Mouse (Mus musculus) hindbrain, embryonic 15.5 days (tissue): ENCODE results near the gene Mob3b. TPM values are rescaled to one million over a fixed set of nuclear protein-coding genes. Genes with fewer than 3 reads are reported as not detected.

Source experiments
- ATAC-seq: fragments of 200-750 bp; cut with Nextera tagmentation; 2 replicates; pipeline ENCODE4 v1.8.0; 2017; ENCODE audit warnings: low read depth, moderate number of reproducible peaks, moderate TSS enrichment; ENCODE audit not compliant: low FRiP score
- H3K27ac ChIP-seq: fragments of 300-500 bp; sonication (generic); replicated peaks from 2 replicates; pipeline ENCODE4 v1.5.1; 2015; ENCODE audit warnings: mild to moderate bottlenecking, inconsistent platforms
- H3K27me3 ChIP-seq: fragments of 300-500 bp; sonication (generic); 2 replicates; pipeline ENCODE4 v1.6.1; 2015; ENCODE audit warnings: control low read depth, inconsistent platforms
- H3K36me3 ChIP-seq: fragments of 300-500 bp; sonication (generic); 2 replicates; pipeline ENCODE4 v1.6.1; 2015; ENCODE audit warnings: control low read depth, inconsistent platforms
- H3K4me1 ChIP-seq: fragments of 300-500 bp; sonication (generic); replicated peaks from 2 replicates; pipeline ENCODE4 v1.6.1; 2015; ENCODE audit warnings: control low read depth, inconsistent platforms
- H3K4me2 ChIP-seq: fragments of 300-500 bp; sonication (generic); 2 replicates; pipeline ENCODE4 v1.6.1; 2015; ENCODE audit warnings: moderate library complexity, mild to moderate bottlenecking, inconsistent platforms
- H3K4me3 ChIP-seq: fragments of 300-500 bp; sonication (generic); 2 replicates; pipeline ENCODE4 v1.5.1; 2015; ENCODE audit warnings: mild to moderate bottlenecking, inconsistent platforms
- H3K9ac ChIP-seq: fragments of 300-500 bp; sonication (generic); 2 replicates; pipeline ENCODE4 v1.6.1; 2015; ENCODE audit warnings: inconsistent platforms
- H3K9me3 ChIP-seq: fragments of 300-500 bp; sonication (generic); 2 replicates; pipeline ENCODE4 v1.6.1; 2016; ENCODE audit warnings: control low read depth, inconsistent platforms
- WGBS: fragments of 180-500 bp; shearing (Covaris S2); methylation state at CpG from one replicate; pipeline ENCODE4 v1.1.7; 2015; 5-methylcytosine and 5-hydroxymethylcytosine counted together
- polyA plus RNA-seq: library from polyadenylated mRNA; unstranded; fragments of >200 nt; fragmentation: Nextera tagmentation; extraction: Ambion mirVana; gene quantifications from 2 replicates; pipeline ENCODE4 v1.2.1, GENCODE M21; 2015

Gene Mob3b
- polyA plus RNA-seq, 1 experiment from 2014 or later, result 3.9 TPM

DNA sequence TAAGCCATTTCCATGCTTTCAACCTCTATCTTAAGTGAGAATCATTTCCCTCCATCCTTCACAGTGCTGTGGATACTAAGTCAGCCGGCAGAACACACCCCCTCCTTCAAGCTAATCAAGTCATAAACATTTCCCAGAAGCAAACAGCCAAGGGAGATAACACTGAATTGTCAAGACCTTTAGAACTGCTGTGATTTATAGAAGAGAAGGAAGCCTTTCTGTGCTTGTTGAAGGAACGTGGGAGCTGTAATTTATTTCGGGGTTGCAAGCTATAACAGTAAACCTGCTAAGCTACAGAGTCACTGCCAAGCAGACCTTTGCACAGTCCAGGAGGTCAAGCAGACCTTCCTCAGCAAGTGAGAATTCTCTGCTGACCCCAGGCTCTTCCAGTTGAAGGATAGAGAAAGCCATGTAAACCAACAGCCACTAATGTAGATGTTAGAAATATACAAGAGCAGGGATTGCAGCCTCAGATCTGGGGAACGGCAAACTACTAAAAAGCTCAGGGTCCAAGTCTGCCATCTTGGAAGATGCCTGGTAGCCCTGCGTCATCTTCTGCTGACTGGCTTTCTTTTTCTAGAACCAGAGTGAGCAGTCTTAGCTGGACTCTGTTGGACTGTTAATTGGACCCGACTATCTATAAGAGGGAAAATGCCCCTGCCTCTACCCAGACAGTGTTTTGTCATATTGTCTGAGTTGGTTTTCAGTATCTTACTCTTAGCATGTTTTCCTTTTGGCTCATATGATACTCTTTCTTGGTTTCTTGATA lies 104.9 kb downstream of the Mob3b start:
- no peak overlapping the region for H3K27ac ChIP-seq
- no peak for ATAC-seq
- no peak overlapping the region for H3K4me3 ChIP-seq
- H3K4me1 ChIP-seq, result 0 out of 2 replicates have a peak, but pooled peaks cover 4% of the 10 kb centered on the region
- no peak overlapping the region for H3K4me2 ChIP-seq
- H3K9me3 ChIP-seq, result no peaks in the 10 kb centered on the region
- WGBS, result 77% methylated on average over 6 of the region's 6 CpGs
- no peaks in the 10 kb centered on the region for H3K36me3 ChIP-seq
- no peaks in the 10 kb centered on the region for H3K27me3 ChIP-seq
- no peak overlapping the region for H3K9ac ChIP-seq

DNA sequence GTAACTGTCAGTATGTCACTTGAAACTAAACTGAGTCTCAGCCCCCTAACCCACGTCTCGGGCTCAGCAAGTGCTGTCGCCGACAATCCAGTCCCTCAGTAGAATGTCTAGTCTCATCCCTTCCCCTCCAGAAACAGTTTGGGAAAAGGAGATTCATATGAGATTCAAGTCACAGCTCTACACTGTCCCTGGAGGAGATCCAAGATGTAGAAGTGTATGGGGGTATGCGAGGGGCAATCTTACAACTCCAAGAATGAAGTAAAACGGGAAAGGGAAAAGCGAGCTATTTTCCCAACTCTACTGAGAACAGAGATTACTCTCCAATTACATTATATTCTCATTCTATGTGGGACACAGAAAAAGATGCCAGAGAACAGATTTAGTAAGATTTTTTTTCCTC lies 106.1 kb downstream of the Mob3b start:
- no peak for ATAC-seq
- Histone ChIP-seq H3K9ac (no peak overlapping the region), H3K36me3 (no peaks in the 10 kb centered on the region), H3K9me3 (no peaks in the 10 kb centered on the region), H3K4me1 (0 out of 2 replicates have a peak, but pooled peaks cover 4% of the 10 kb centered on the region), H3K4me3 (no peak overlapping the region), H3K4me2 (no peak overlapping the region), H3K27ac (no peak overlapping the region), H3K27me3 (no peaks in the 10 kb centered on the region)
- WGBS, result 60% methylated on average over 7 of the region's 7 CpGs

DNA sequence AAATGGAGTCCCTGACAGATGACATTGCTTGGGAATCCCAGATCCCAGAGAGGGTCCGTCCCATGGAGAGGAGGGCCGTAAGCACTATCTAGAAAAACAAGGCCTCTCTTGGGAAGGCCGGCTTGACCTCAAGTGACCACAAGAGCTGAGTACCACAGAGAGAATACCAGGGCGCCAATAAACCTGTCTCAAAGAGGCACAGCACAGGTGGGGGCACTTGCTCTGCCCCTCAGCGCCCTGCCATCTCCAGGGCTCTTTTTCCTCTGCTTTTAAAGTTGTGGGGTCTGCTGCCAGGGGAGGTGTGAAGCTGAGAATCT lies 107.6 kb downstream of the Mob3b start:
- H3K4me1 ChIP-seq, result 0 out of 2 replicates have a peak, but pooled peaks cover 4% of the 10 kb centered on the region
- no peak for ATAC-seq
- H3K27me3 ChIP-seq, result no peaks in the 10 kb centered on the region
- H3K4me3 ChIP-seq, result no peak overlapping the region
- 55% methylated on average over 5 of the region's 5 CpGs for WGBS
- no peak overlapping the region for H3K9ac ChIP-seq
- no peaks in the 10 kb centered on the region for H3K9me3 ChIP-seq
- no peaks in the 10 kb centered on the region for H3K36me3 ChIP-seq
- H3K4me2 ChIP-seq, result no peak overlapping the region
- no peak overlapping the region for H3K27ac ChIP-seq

DNA sequence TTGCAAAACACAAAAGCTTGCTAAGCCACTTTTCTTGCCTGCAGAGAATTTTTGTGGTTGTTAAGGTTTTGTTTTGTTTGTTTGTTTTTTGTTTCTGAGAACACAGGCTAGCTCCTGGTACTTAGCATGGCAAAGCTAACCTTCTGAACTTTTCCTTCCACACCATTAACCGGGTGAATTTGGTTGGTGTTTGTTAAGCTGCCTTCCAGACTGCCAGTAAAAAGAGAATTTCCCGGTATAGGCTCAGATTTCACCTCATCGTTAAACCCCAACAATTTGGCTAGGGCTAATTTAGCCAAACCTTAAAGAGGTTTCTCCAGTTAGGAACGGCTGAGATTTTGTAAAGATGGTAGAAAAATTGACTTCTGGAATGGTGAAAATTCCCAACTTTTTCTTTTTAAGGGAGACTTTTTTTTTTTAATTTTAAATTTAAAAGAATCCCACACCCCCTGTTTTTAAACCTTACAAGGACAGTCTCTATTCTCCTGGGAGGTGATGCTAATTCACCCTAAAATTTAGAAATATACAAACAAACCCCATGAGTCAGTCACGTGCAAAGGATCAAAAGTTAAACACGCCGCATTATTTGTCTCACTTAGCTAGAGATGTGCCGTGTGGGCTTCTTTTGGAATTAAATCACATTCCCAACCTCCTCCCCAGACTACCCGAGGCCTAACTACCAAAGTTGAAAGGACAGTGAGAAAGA lies 108.1 kb downstream of the Mob3b start:
- H3K4me2 ChIP-seq, result no peak overlapping the region
- no peaks in the 10 kb centered on the region for H3K9me3 ChIP-seq
- no peak for ATAC-seq
- 36% methylated on average over 9 of the region's 9 CpGs for WGBS
- no peak overlapping the region for H3K27ac ChIP-seq
- no peak overlapping the region for H3K4me3 ChIP-seq
- H3K27me3 ChIP-seq, result no peaks in the 10 kb centered on the region
- H3K9ac ChIP-seq, result no peak overlapping the region
- H3K4me1 ChIP-seq, result 0 out of 2 replicates have a peak, but pooled peaks cover 4% of the 10 kb centered on the region
- no peaks in the 10 kb centered on the region for H3K36me3 ChIP-seq

DNA sequence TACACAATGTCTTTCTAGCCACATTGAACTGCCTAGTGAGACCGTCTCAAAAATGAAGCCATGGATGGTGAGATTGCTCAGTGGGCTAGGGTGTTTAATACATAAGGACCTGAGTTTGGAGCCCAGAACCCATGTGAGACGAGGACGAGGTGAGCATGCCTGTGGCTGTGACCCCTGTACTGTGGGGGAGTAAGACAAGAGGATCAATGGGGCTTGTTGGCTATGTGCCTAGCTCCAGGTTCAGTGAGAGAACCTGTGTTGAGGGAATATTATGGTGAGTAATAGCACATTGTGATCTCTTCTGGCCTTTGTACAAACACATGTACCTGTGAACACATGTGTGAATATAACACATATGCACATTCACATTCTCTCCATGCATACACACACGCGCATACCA lies 116.4 kb downstream of the Mob3b start:
- H3K9me3 ChIP-seq, result no peaks in the 10 kb centered on the region
- no peak overlapping the region for H3K4me3 ChIP-seq
- no peaks in the 10 kb centered on the region for H3K36me3 ChIP-seq
- H3K27ac ChIP-seq, result no peak overlapping the region
- WGBS, result 91% methylated on average over 5 of the region's 5 CpGs
- no peaks in the 10 kb centered on the region for H3K4me1 ChIP-seq
- no peak for ATAC-seq
- no peaks in the 10 kb centered on the region for H3K27me3 ChIP-seq
- no peak overlapping the region for H3K4me2 ChIP-seq
- H3K9ac ChIP-seq, result no peak overlapping the region

DNA sequence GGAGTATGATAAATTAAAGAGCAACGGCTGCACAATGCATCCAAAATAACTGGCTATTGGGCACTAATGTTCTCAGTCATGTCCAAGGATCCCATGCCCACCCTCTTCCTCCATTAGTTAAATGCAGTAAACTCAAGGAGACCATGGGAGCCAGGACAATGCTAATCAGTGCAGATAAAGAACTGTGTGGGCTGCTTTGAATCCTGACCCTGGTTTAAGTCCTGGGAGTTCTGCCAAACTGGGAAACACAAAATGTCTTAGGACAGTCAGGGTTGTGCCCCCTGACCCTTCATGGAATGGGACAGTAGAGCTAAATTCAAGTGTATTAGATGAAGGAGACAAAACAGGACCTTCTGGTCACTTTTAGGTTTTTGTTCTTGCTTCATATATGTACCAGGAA lies 117.0 kb downstream of the Mob3b start:
- H3K27me3 ChIP-seq, result no peaks in the 10 kb centered on the region

DNA sequence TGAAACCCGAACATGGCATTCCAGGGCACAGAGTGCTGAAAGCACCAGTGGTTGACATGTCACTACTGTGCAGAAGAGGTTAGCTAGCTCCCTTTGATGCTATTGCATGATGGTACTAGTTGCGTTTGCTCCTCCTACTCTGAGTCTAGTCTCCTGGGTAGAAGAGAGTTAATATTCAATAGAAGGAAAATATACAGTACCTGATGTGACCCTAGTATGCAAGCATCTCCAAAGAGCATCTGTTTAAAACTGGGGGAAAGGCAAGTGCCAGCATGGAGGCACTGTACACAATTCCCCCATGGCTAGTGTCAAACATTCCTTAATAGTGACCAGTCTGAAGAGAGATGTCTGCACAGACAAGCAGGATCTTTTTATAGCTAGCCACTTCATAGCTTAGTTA lies 119.5 kb downstream of the Mob3b start:
- H3K4me2 ChIP-seq, result no peak overlapping the region
- H3K9ac ChIP-seq, result no peak overlapping the region
- H3K9me3 ChIP-seq, result no peaks in the 10 kb centered on the region
- no peaks in the 10 kb centered on the region for H3K27me3 ChIP-seq
- no peaks in the 10 kb centered on the region for H3K36me3 ChIP-seq
- H3K27ac ChIP-seq, result no peak overlapping the region
- 93% methylated on average over 2 of the region's 2 CpGs for WGBS
- no peak for ATAC-seq
- H3K4me1 ChIP-seq, result no peaks in the 10 kb centered on the region
- H3K4me3 ChIP-seq, result no peak overlapping the region

More for the DNA sequence above, 117.0 kb downstream of the Mob3b start:
- no peak overlapping the region for H3K27ac ChIP-seq
- no peak overlapping the region for H3K4me2 ChIP-seq
- H3K36me3 ChIP-seq, result no peaks in the 10 kb centered on the region
- no peak overlapping the region for H3K4me3 ChIP-seq
- WGBS, result 85% methylated on average over 1 of the region's 1 CpGs
- no peaks in the 10 kb centered on the region for H3K9me3 ChIP-seq
- H3K4me1 ChIP-seq, result no peaks in the 10 kb centered on the region
- no peak overlapping the region for H3K9ac ChIP-seq
- ATAC-seq, result no peak

DNA sequence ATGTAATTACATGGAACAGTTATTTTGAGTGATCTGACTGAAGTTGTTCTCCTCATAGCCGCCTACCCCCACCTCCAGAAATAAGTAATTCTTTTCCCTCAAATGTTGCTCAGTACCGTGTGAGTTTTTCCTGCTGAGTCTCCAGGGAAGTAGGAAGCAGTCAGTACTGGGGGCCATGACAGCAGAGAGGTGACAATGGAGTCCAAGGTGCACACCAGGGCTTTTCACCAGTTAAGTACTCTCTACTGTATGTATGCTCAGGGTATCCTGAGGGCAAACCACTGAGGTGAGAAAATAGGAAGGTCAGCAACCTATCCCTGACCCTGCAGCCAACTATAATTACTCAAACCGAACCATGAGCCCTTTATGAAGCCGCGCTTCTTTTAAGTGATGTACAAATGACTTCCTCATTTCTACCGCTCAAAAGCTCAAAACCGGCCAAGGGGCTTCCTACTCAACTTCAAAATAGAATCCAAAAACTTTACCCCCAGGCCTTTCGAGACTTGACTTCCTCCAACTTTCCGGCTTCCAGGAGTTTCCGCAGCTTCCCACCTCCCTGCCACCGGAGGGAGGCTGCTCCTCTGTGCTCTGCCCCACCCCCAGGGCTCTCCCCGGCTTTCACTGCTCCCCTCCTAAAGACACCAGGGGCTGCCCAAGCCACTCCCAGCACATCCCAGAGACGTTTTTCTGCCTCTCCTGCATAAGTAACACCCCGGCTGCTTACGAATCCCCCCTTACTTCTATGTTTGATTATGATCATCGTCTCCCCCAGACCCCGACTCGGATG lies 122.6 kb downstream of the Mob3b start:
- H3K4me1 ChIP-seq, result no peaks in the 10 kb centered on the region
- 62% methylated on average over 18 of the region's 18 CpGs for WGBS
- H3K36me3 ChIP-seq, result no peaks in the 10 kb centered on the region
- H3K27ac ChIP-seq, result no peak overlapping the region
- no peak overlapping the region for H3K4me2 ChIP-seq
- H3K4me3 ChIP-seq, result no peak overlapping the region
- no peak overlapping the region for H3K9ac ChIP-seq
- no peaks in the 10 kb centered on the region for H3K9me3 ChIP-seq
- no peak for ATAC-seq
- no peaks in the 10 kb centered on the region for H3K27me3 ChIP-seq

DNA sequence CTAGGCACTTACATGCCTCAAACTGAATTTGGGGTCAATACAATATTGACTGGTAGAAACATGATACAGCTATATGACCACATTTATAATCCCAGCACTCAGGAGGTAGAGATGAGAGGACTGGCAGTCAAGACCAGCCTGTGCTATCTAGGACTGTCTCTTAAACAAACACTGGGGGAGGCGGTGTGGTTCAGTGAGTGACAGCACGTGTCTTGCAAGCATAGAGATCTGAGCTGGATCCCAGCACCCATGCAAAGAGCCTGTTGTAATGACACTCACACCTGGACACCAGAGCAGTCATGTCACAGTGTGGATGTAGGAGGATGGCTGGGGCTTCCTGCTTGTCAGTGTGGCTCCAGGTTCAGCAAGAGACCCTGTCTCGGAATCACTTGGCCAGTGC lies 124.5 kb downstream of the Mob3b start:
- no peaks in the 10 kb centered on the region for H3K4me1 ChIP-seq
- H3K36me3 ChIP-seq, result no peaks in the 10 kb centered on the region
- WGBS, result 91% methylated on average over 3 of the region's 3 CpGs
- H3K27me3 ChIP-seq, result no peaks in the 10 kb centered on the region
- no peak overlapping the region for H3K4me3 ChIP-seq
- no peak overlapping the region for H3K27ac ChIP-seq
- ATAC-seq, result no peak
- H3K9ac ChIP-seq, result no peak overlapping the region
- no peak overlapping the region for H3K4me2 ChIP-seq
- H3K9me3 ChIP-seq, result no peaks in the 10 kb centered on the region

DNA sequence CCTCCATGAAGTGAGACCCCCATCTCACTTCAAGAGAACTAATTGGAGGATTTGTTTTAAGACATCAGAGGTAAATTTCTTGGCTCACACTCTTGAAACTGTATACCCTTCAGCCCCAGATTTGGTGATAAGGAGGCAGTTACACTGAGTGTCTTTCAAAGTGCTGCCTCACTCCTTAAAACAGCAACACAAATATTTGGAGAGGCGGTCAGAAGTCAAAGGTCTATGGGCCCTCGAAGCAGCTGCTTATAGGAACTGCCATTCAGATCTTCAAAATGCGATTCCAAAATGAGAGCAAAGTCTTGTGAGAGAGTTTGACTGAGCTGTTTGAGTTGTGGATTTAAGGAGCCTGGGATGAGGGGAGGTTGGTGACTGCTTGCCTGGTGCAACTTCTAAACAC lies 125.7 kb downstream of the Mob3b start:
- no peak overlapping the region for H3K9ac ChIP-seq
- H3K4me1 ChIP-seq, result no peaks in the 10 kb centered on the region
- H3K27me3 ChIP-seq, result no peaks in the 10 kb centered on the region
- no peak overlapping the region for H3K4me2 ChIP-seq
- 81% methylated on average over 3 of the region's 3 CpGs for WGBS
- H3K27ac ChIP-seq, result no peak overlapping the region
- no peaks in the 10 kb centered on the region for H3K36me3 ChIP-seq
- no peaks in the 10 kb centered on the region for H3K9me3 ChIP-seq
- no peak for ATAC-seq
- no peak overlapping the region for H3K4me3 ChIP-seq

DNA sequence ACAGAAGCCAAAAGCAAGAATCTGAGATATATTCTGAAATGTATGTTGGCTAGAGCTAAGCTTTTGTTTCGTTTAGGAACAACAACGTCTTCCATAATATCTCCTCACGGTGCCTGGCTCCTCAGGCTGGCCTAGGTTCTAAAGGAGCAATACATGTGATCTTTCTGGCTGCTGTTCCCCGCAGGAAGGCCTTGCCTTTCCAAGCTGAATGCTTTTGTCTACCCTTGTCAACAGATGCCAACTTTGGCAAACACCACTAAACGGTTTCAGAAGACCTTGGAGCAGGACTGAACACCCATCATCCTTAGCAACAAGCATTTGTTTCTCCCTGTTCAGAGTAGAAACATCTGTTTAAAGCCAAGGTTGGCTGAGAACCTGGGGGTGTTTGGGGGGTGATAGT lies 126.1 kb downstream of the Mob3b start:
- Histone ChIP-seq H3K4me2 (no peak overlapping the region), H3K9me3 (no peaks in the 10 kb centered on the region), H3K27ac (no peak overlapping the region), H3K4me3 (no peak overlapping the region), H3K9ac (no peak overlapping the region), H3K4me1 (no peaks in the 10 kb centered on the region), H3K27me3 (no peaks in the 10 kb centered on the region), H3K36me3 (no peaks in the 10 kb centered on the region)
- ATAC-seq, result no peak
- WGBS, result 66% methylated on average over 5 of the region's 5 CpGs

DNA sequence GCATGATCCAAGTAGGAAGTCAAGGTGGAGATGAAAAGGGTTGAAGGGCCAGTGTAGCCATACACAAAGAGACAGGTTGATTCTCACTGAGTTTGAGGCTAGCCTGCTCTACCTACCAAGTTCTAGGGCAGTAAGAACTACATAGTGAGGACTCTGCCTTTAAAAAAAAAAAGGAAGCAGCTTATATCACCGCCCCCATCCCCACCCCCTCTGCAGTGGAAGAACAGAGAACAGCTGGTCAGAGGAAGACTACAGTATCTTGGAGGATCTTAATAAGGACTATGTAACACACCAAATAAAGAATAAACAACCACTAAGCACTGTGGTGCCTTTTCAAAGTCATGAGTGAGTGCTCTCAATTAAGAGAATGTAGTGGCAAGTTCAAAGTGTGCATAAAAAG lies 138.9 kb downstream of the Mob3b start:
- no peak overlapping the region for H3K4me2 ChIP-seq
- H3K27ac ChIP-seq, result no peak overlapping the region
- no peak for ATAC-seq
- no peaks in the 10 kb centered on the region for H3K36me3 ChIP-seq
- 91% methylated on average over 1 of the region's 1 CpGs for WGBS
- H3K9ac ChIP-seq, result no peak overlapping the region
- H3K4me1 ChIP-seq, result no peaks in the 10 kb centered on the region
- H3K9me3 ChIP-seq, result no peaks in the 10 kb centered on the region
- H3K27me3 ChIP-seq, result no peaks in the 10 kb centered on the region
- no peak overlapping the region for H3K4me3 ChIP-seq
